20 mouse cellular contexts compared by ENCODE assay signal in genomic region chr10:67955982-67956381, GRCm38 (mm10). TPM values are rescaled to one million over a fixed set of nuclear protein-coding genes. Genes with fewer than 3 reads are reported as not detected.
A peak's percentile ranks its signal among the peaks of the same experiment; 100 is the strongest.
DNase-seq lines count a peak whose midpoint lies in the region; ATAC-seq and TF ChIP-seq lines count a peak whose summit lies in the region.
"Had no signal": no experiment of that assay in that cellular context is flagged by ENCODE, and none has a peak within 500 bp of the region (broad histone marks: within the 10 kb centered on the region; RNA-seq: fewer than 3 reads in every experiment).

No protein-coding gene starts in this region.

- no peaks in the 10 kb centered on the region for H3K9me3 ChIP-seq in lung, postnatal 0 days (ENCODE audit: low read length)

- no peaks in the 10 kb centered on the region for H3K4me1 ChIP-seq in lung, postnatal 0 days (ENCODE audit: insufficient read depth, low read depth, low read length)

- H3K4me2 ChIP-seq in lung, postnatal 0 days (replicated peaks; ENCODE audit: low read depth, low read length), result no peak overlapping the region

- H3K27ac ChIP-seq in layer of hippocampus, adult 2 months, result peak overlapping the region; percentile 49; the same call in 1 of the 2 replicates
- H3K27ac ChIP-seq in lung, postnatal 0 days (ENCODE audit: low read length), result no peak overlapping the region

- H3K36me3 ChIP-seq in lung, postnatal 0 days (ENCODE audit: insufficient read depth, low read length), result no peaks in the 10 kb centered on the region
- H3K36me3 ChIP-seq: G1E had no signal

- no peak overlapping the region for H3K9ac ChIP-seq in lung, postnatal 0 days (replicated peaks; ENCODE audit: low read depth)

- no peaks in the 10 kb centered on the region for H3K27me3 ChIP-seq in lung, postnatal 0 days (replicated peaks; ENCODE audit: insufficient read depth, low read length)
- H3K27me3 ChIP-seq: CH12.LX had no signal

- 59% methylated on average over 2 of the region's 2 CpGs for WGBS in lung, postnatal 0 days

- no peak overlapping the region for H3K4me3 ChIP-seq in layer of hippocampus, adult 2 months
- H3K4me3 ChIP-seq in lung, postnatal 0 days (ENCODE audit: low read depth, low read length), result no peak overlapping the region

- TF ChIP-seq CTCF in layer of hippocampus, adult 2 months (conservative IDR thresholded peaks at IDR 0.05), result no peak
- TF ChIP-seq CTCF in lung, postnatal 0 days (IDR thresholded peaks at IDR 0.05), result no peak

- peak; percentile 65 for ATAC-seq in lung, postnatal 0 days
- ATAC-seq: activated CD4-positive, CD25-positive, alpha-beta regulatory T cell, adult 4 months; CD4-positive, CD25-positive, alpha-beta regulatory T cell, adult 4 months; Patski had no signal

- no peak for DNase-seq in layer of hippocampus, adult 2 months (ENCODE audit: low spot score in 2 of 2)
- DNase-seq in layer of hippocampus, postnatal 10 days (ENCODE audit: low spot score in 2 of 2), result no peak
- peak; percentile 47 for DNase-seq in lung, postnatal 0 days (ENCODE audit: low spot score)
- DNase-seq in lung, postnatal 4 days, result no peak
- DNase-seq: adrenal gland, adult 2 months; adrenal gland, adult 8-10 months; adrenal gland, postnatal 10 days; adrenal gland, postnatal 14 days; adrenal gland, postnatal 25 days; adrenal gland, postnatal 36 days; B cell, adult 2 months; cerebellum, adult 11 months; cerebellum, adult 11-12 months; cerebellum, adult 18-20 months had no signal

- TF ChIP-seq EP300 in lung, postnatal 0 days (IDR thresholded peaks at IDR 0.05), result peak; percentile 98

RNA-seq across cellular contexts. Expression of gene Rtkn2, which starts 23.4 kb away (rescaled TPM):
- total RNA-seq in layer of hippocampus, adult 2 months (2021), result 1 to 10 TPM; 4.7 to 5.0 TPM
- total RNA-seq in layer of hippocampus, postnatal 10 days (2021), result 1 to 10 TPM; 4.1 to 4.4 TPM
- 171 and 207 TPM in 2 replicates for polyA plus RNA-seq in lung, postnatal 0 days (2015; fragmentation: Nextera tagmentation; extraction: Ambion mirVana)
- polyA plus RNA-seq: adrenal gland, adult 2 months; G1E had no signal

RNA-seq across cellular contexts. Expression of gene Zfp365, which starts 43.5 kb away (rescaled TPM):
- total RNA-seq in layer of hippocampus, adult 2 months (2021), result 100 to 1,000 TPM; 248 to 257 TPM
- 10 to 100 TPM; 68.7 to 73.4 TPM for total RNA-seq in layer of hippocampus, postnatal 10 days (2021)
- polyA plus RNA-seq in lung, postnatal 0 days (2015; fragmentation: Nextera tagmentation; extraction: Ambion mirVana), result 2.5 and 2.6 TPM in 2 replicates
- total RNA-seq: MEL had no signal
- polyA plus RNA-seq: G1E had no signal
